Mouse (Mus musculus) G1E (cell line): ENCODE measurements around the gene Cdh24.

Experiments used
- CTCF ChIP-seq: IDR thresholded peaks from 2 replicates; pipeline ENCODE4 v1.5.1; 2012; ENCODE audit warnings: low read depth, low read length, inconsistent platforms, mixed read lengths
- GATA1 ChIP-seq: IDR thresholded peaks from 2 replicates; pipeline ENCODE4 v1.6.1; 2012; ENCODE audit warnings: borderline replicate concordance, low read length, inconsistent platforms, mixed read lengths
- TAL1 ChIP-seq: conservative IDR thresholded peaks from 2 replicates; pipeline ENCODE4 v1.6.1; 2012; ENCODE audit warnings: low read depth, low read length, inconsistent platforms, mixed read lengths

DNA sequence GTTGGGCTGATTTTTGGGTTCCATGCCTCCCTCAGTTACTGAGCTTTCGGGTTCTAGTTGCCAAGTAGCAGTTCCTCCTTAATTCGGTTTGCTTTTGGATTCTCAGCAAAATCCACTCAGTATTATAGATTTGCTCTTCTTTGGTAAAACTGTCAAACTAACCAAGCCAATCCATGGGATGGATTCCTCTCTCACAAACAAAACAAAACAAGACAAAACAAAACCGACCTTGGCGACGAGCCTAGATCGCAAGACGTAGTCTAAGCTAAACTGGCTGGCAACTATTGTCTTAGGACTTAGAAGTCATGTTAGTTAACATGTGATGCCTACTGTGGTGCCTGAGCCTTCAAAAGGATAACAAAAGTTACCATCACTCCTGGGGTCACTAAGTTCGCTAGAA, 37.5 kb downstream of the Cdh24 start:
- TF ChIP-seq CTCF: no peak
- TF ChIP-seq TAL1: no peak
- no peak for TF ChIP-seq GATA1
